Mouse (Mus musculus) B cell, adult 2 months (primary cell): ENCODE measurements around the gene Col4a3.
A peak's percentile ranks its signal among the peaks of the same experiment; 100 is the strongest.

Experiments
- DNase-seq, 2 experiments: peaks; one replicate each; pipeline ENCODE4 v3.0.0; 2022

Gene Col4a3

GRCm38 (mm10) chr1:82686866-82687265, 100.1 kb downstream of the Col4a3 start:
- DNase-seq = no peak

GRCm38 (mm10) chr1:82687931-82688330, 101.2 kb downstream of the Col4a3 start:
- DNase-seq = no peak

GRCm38 (mm10) chr1:82695915-82696314, 109.2 kb downstream of the Col4a3 start:
- DNase-seq = no peak

- DNase-seq = no peak
Observed at GRCm38 (mm10) chr1:82717816-82718512, 131.2 kb downstream of the Col4a3 start.

GRCm38 (mm10) chr1:82724339-82725025, 137.8 kb downstream of the Col4a3 start, which contains the start of gene Mff:
TSS of gene Mff (plus strand) at chr1:82724890.
- DNase-seq = peak; percentile 92

- DNase-seq = no peak
Observed at GRCm38 (mm10) chr1:82725026-82725874, 138.5 kb downstream of the Col4a3 start.

GRCm38 (mm10) chr1:82725875-82726185, 139.1 kb downstream of the Col4a3 start:
- no peak for DNase-seq

GRCm38 (mm10) chr1:82726482-82726881, 139.8 kb downstream of the Col4a3 start:
- no peak for DNase-seq

- DNase-seq = no peak
Observed at GRCm38 (mm10) chr1:82733357-82733756, 146.6 kb downstream of the Col4a3 start.

GRCm38 (mm10) chr1:82738066-82738465, 151.3 kb downstream of the Col4a3 start:
- no peak for DNase-seq

- no peak for DNase-seq
Observed at GRCm38 (mm10) chr1:82741539-82741938, 154.8 kb downstream of the Col4a3 start.

GRCm38 (mm10) chr1:82743962-82744361, 157.2 kb downstream of the Col4a3 start:
- DNase-seq = no peak

GRCm38 (mm10) chr1:82746408-82746807, 159.7 kb downstream of the Col4a3 start:
- no peak for DNase-seq

GRCm38 (mm10) chr1:82747714-82748452, 161.2 kb downstream of the Col4a3 start:
- DNase-seq = no peak

- peak; percentile 13 to 24 for DNase-seq
Observed at GRCm38 (mm10) chr1:82759520-82759919, 172.8 kb downstream of the Col4a3 start.

GRCm38 (mm10) chr1:82761454-82762169, 174.9 kb downstream of the Col4a3 start:
- no peak for DNase-seq

- no peak for DNase-seq
Observed at GRCm38 (mm10) chr1:82762274-82762673, 175.6 kb downstream of the Col4a3 start.

- DNase-seq = no peak
Observed at GRCm38 (mm10) chr1:82766227-82766626, 179.5 kb downstream of the Col4a3 start.

- DNase-seq = no peak
Observed at GRCm38 (mm10) chr1:82766641-82767040, 179.9 kb downstream of the Col4a3 start.

GRCm38 (mm10) chr1:82768269-82768668, 181.5 kb downstream of the Col4a3 start, which contains the start of gene Tm4sf20:
TSS of gene Tm4sf20 (minus strand) at chr1:82768461.
- DNase-seq = no peak

- no peak for DNase-seq
Observed at GRCm38 (mm10) chr1:82771022-82771586, 184.4 kb downstream of the Col4a3 start, which contains the start of gene Gm47791. TSS of gene Gm47791 (minus strand) at chr1:82771243.
